Mouse (Mus musculus): ENCODE results near the gene Slc30a7. TPM values are rescaled to one million over a fixed set of nuclear protein-coding genes. Genes with fewer than 3 reads are reported as not detected.
A peak's percentile ranks its signal among the peaks of the same experiment; 100 is the strongest.

Gene Slc30a7
- polyA plus RNA-seq, 1 experiment, result 7.8 TPM

GRCm38 (mm10) chr3:115993025-115993424 is 14.2 kb downstream of the Slc30a7 start:
- Histone ChIP-seq H3K4me1 (ENCODE audit: control insufficient read depth, insufficient read depth, insufficient read length) (0 out of 2 replicates have a peak, but pooled peaks cover 2% of the 10 kb centered on the region), H3K4me3 (ENCODE audit: extremely low read depth, insufficient read depth, insufficient read length) (no peak overlapping the region), H3K36me3 (ENCODE audit: control insufficient read depth, insufficient read depth, low read length) (peaks cover 18% of the 10 kb centered on the region), H3K27me3 (ENCODE audit: control insufficient read depth, insufficient read depth, low read length) (no peaks in the 10 kb centered on the region), H3K27ac (ENCODE audit: insufficient read depth, low read length) (no peak overlapping the region)
- no peak for DNase-seq (ENCODE audit: low read depth in 1 of 2, low spot score in 2 of 2)
- WGBS, result 93% methylated on average over 10 of the region's 10 CpGs
- TF ChIP-seq CTCF (IDR thresholded peaks at IDR 0.05; ENCODE audit: extremely low read depth, insufficient read depth, insufficient read length, insufficient replicate concordance) (no peak), POLR2A (IDR thresholded peaks at IDR 0.05; ENCODE audit: low read depth, low read length) (no peak)

- 85% methylated on average over 4 of the region's 4 CpGs for WGBS
- no peaks in the 10 kb centered on the region for H3K27me3 ChIP-seq (ENCODE audit: control insufficient read depth, insufficient read depth, low read length)
- no peak overlapping the region for H3K27ac ChIP-seq (ENCODE audit: insufficient read depth, low read length)
- H3K4me1 ChIP-seq (ENCODE audit: control insufficient read depth, insufficient read depth, insufficient read length), result 0 out of 2 replicates have a peak, but pooled peaks cover 2% of the 10 kb centered on the region
- no peak for DNase-seq (ENCODE audit: low read depth in 1 of 2, low spot score in 2 of 2)
- peaks cover 18% of the 10 kb centered on the region for H3K36me3 ChIP-seq (ENCODE audit: control insufficient read depth, insufficient read depth, low read length)
- H3K4me3 ChIP-seq (ENCODE audit: extremely low read depth, insufficient read depth, insufficient read length), result no peak overlapping the region
- TF ChIP-seq CTCF (IDR thresholded peaks at IDR 0.05; ENCODE audit: extremely low read depth, insufficient read depth, insufficient read length, insufficient replicate concordance) (no peak), POLR2A (IDR thresholded peaks at IDR 0.05; ENCODE audit: low read depth, low read length) (no peak)
Measured at GRCm38 (mm10) chr3:115992588-115992987, 14.6 kb downstream of the Slc30a7 start.

GRCm38 (mm10) chr3:115992103-115992502 is 15.1 kb downstream of the Slc30a7 start:
- 43% methylated on average over 4 of the region's 4 CpGs for WGBS
- Histone ChIP-seq H3K4me3 (ENCODE audit: extremely low read depth, insufficient read depth, insufficient read length) (no peak overlapping the region), H3K27ac (ENCODE audit: insufficient read depth, low read length) (no peak overlapping the region), H3K27me3 (ENCODE audit: control insufficient read depth, insufficient read depth, low read length) (no peaks in the 10 kb centered on the region), H3K36me3 (ENCODE audit: control insufficient read depth, insufficient read depth, low read length) (peaks cover 21% of the 10 kb centered on the region), H3K4me1 (ENCODE audit: control insufficient read depth, insufficient read depth, insufficient read length) (0 out of 2 replicates have a peak, but pooled peaks cover 2% of the 10 kb centered on the region)
- no peak for DNase-seq (ENCODE audit: low read depth in 1 of 2, low spot score in 2 of 2)
- TF ChIP-seq POLR2A (IDR thresholded peaks at IDR 0.05; ENCODE audit: low read depth, low read length), result no peak
- no peak for TF ChIP-seq CTCF (IDR thresholded peaks at IDR 0.05; ENCODE audit: extremely low read depth, insufficient read depth, insufficient read length, insufficient replicate concordance)

GRCm38 (mm10) chr3:115985183-115985892 is 21.9 kb downstream of the Slc30a7 start:
- Histone ChIP-seq H3K4me1 (ENCODE audit: control insufficient read depth, insufficient read depth, insufficient read length) (no peaks in the 10 kb centered on the region), H3K27ac (ENCODE audit: insufficient read depth, low read length) (no peak overlapping the region), H3K4me3 (ENCODE audit: extremely low read depth, insufficient read depth, insufficient read length) (no peak overlapping the region), H3K27me3 (ENCODE audit: control insufficient read depth, insufficient read depth, low read length) (no peaks in the 10 kb centered on the region), H3K36me3 (ENCODE audit: control insufficient read depth, insufficient read depth, low read length) (peaks cover 47% of the 10 kb centered on the region)
- TF ChIP-seq POLR2A (IDR thresholded peaks at IDR 0.05; ENCODE audit: low read depth, low read length), result no peak
- TF ChIP-seq CTCF (IDR thresholded peaks at IDR 0.05; ENCODE audit: extremely low read depth, insufficient read depth, insufficient read length, insufficient replicate concordance), result no peak
- DNase-seq (ENCODE audit: low read depth in 1 of 2, low spot score in 2 of 2), result no peak
- WGBS, result 46% methylated on average over 9 of the region's 9 CpGs

GRCm38 (mm10) chr3:115984653-115985052 is 22.6 kb downstream of the Slc30a7 start:
- no peaks in the 10 kb centered on the region for H3K4me1 ChIP-seq (ENCODE audit: control insufficient read depth, insufficient read depth, insufficient read length)
- no peak overlapping the region for H3K27ac ChIP-seq (ENCODE audit: insufficient read depth, low read length)
- TF ChIP-seq CTCF (IDR thresholded peaks at IDR 0.05; ENCODE audit: extremely low read depth, insufficient read depth, insufficient read length, insufficient replicate concordance) (no peak), POLR2A (IDR thresholded peaks at IDR 0.05; ENCODE audit: low read depth, low read length) (no peak)
- no peaks in the 10 kb centered on the region for H3K27me3 ChIP-seq (ENCODE audit: control insufficient read depth, insufficient read depth, low read length)
- H3K36me3 ChIP-seq (ENCODE audit: control insufficient read depth, insufficient read depth, low read length), result peaks cover 43% of the 10 kb centered on the region
- no peak for DNase-seq (ENCODE audit: low read depth in 1 of 2, low spot score in 2 of 2)
- H3K4me3 ChIP-seq (ENCODE audit: extremely low read depth, insufficient read depth, insufficient read length), result no peak overlapping the region
- WGBS, result 93% methylated on average over 9 of the region's 9 CpGs

- no peak overlapping the region for H3K4me3 ChIP-seq (ENCODE audit: extremely low read depth, insufficient read depth, insufficient read length)
- WGBS, result 97% methylated on average over 8 of the region's 8 CpGs
- DNase-seq (ENCODE audit: low read depth in 1 of 2, low spot score in 2 of 2), result no peak
Measured at GRCm38 (mm10) chr3:115983217-115983616, 24.0 kb downstream of the Slc30a7 start.

GRCm38 (mm10) chr3:115979000-115979399 is 28.2 kb downstream of the Slc30a7 start:
- DNase-seq (ENCODE audit: low read depth in 1 of 2, low spot score in 2 of 2), result peak in 1 of 2 experiments; percentile 33
- H3K27me3 ChIP-seq (ENCODE audit: control insufficient read depth, insufficient read depth, low read length), result no peaks in the 10 kb centered on the region
- no peak overlapping the region for H3K27ac ChIP-seq (ENCODE audit: insufficient read depth, low read length)
- no peaks in the 10 kb centered on the region for H3K4me1 ChIP-seq (ENCODE audit: control insufficient read depth, insufficient read depth, insufficient read length)
- no peak overlapping the region for H3K4me3 ChIP-seq (ENCODE audit: extremely low read depth, insufficient read depth, insufficient read length)
- WGBS, result 4% methylated on average over 1 of the region's 1 CpGs
- TF ChIP-seq CTCF (IDR thresholded peaks at IDR 0.05; ENCODE audit: extremely low read depth, insufficient read depth, insufficient read length, insufficient replicate concordance), result no peak
- peaks cover 37% of the 10 kb centered on the region for H3K36me3 ChIP-seq (ENCODE audit: control insufficient read depth, insufficient read depth, low read length)

More at GRCm38 (mm10) chr3:115983217-115983616, 24.0 kb downstream of the Slc30a7 start:
- no peaks in the 10 kb centered on the region for H3K27me3 ChIP-seq (ENCODE audit: control insufficient read depth, insufficient read depth, low read length)
- H3K36me3 ChIP-seq (ENCODE audit: control insufficient read depth, insufficient read depth, low read length), result peaks cover 42% of the 10 kb centered on the region
- TF ChIP-seq POLR2A (IDR thresholded peaks at IDR 0.05; ENCODE audit: low read depth, low read length), result no peak
- no peak for TF ChIP-seq CTCF (IDR thresholded peaks at IDR 0.05; ENCODE audit: extremely low read depth, insufficient read depth, insufficient read length, insufficient replicate concordance)
- H3K4me1 ChIP-seq (ENCODE audit: control insufficient read depth, insufficient read depth, insufficient read length), result no peaks in the 10 kb centered on the region
- no peak overlapping the region for H3K27ac ChIP-seq (ENCODE audit: insufficient read depth, low read length)
